Mouse (Mus musculus): ENCODE measurements at regions not wholly inside any gene's neighbourhood (a gene's known extent, or its start where the extent isn't known, plus 50 kb on each side); places are given as distances from the start of the nearest gene placed in this dataset.

DNA sequence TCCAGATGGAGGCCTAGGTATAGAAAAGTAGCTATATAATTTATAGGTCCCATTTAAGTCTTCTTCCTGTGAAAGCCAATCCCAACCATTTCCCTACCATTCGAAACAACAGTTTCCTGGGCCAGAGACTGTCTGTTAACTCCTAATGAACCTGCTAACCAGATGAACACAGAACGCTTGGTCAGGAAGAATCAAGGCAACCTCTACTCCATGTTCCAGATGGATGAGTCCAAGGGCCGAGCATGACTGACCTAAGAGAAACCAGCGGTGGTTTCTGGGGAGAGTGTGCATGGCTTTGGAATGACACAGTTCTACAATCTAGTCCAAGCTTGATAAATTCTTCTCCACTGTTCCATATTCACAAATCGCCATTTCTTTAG is 55.8 kb upstream of the Slc5a12 start:
- 49% methylated on average over 5 of the region's 5 CpGs for WGBS
- Histone ChIP-seq H3K4me1 (ENCODE audit: control insufficient read depth, insufficient read depth, low read length) (no peaks in the 10 kb centered on the region), H3K4me3 (ENCODE audit: insufficient read depth, low read depth, low read length) (no peak overlapping the region), H3K27ac (ENCODE audit: insufficient read depth, low read depth, low read length) (no peak overlapping the region), H3K27me3 (replicated peaks; ENCODE audit: control insufficient read depth, insufficient read depth, low read length) (no peaks in the 10 kb centered on the region), H3K36me3 (ENCODE audit: control insufficient read depth, insufficient read depth, low read length) (no peaks in the 10 kb centered on the region)
- TF ChIP-seq CTCF (conservative IDR thresholded peaks at IDR 0.05; ENCODE audit: insufficient read depth, insufficient read length, low read depth, low read length) (no peak), POLR2A (IDR thresholded peaks at IDR 0.05; ENCODE audit: low read depth, low read length) (no peak)
- DNase-seq = peak; percentile 56

All from kidney, adult 2 months (tissue).